Mouse (Mus musculus) hindbrain, embryonic 16.5 days (tissue): ENCODE measurements at regions not wholly inside any gene's neighbourhood (a gene's known extent, or its start where the extent isn't known, plus 50 kb on each side); places are given as distances from the start of the nearest gene placed in this dataset.
A peak's percentile ranks its signal among the peaks of the same experiment; 100 is the strongest.

Experiments used
- ATAC-seq: fragments of 200-750 bp; cut with Nextera tagmentation; 2 replicates; pipeline ENCODE4 v1.8.0; 2017; ENCODE audit warnings: moderate TSS enrichment, moderate library complexity
- H3K27ac ChIP-seq: fragments of 300-500 bp; sonication (generic); 2 replicates; pipeline ENCODE4 v1.5.1; 2014; ENCODE audit warnings: low read depth, mild to moderate bottlenecking, control low read depth, low read length, moderate library complexity
- H3K27me3 ChIP-seq: fragments of 300-500 bp; sonication (generic); replicated peaks from 2 replicates; pipeline ENCODE4 v1.6.1; 2014; ENCODE audit warnings: low read length; ENCODE audit not compliant: control insufficient read depth, insufficient read depth
- H3K36me3 ChIP-seq: fragments of 300-500 bp; sonication (generic); 2 replicates; pipeline ENCODE4 v1.6.1; 2014; ENCODE audit warnings: mild to moderate bottlenecking, low read length, moderate library complexity, mixed read lengths; ENCODE audit not compliant: control insufficient read depth, insufficient read depth
- H3K4me1 ChIP-seq: fragments of 300-500 bp; sonication (generic); 2 replicates; pipeline ENCODE4 v1.6.1; 2014; ENCODE audit warnings: low read depth, low read length; ENCODE audit not compliant: control insufficient read depth, insufficient read depth
- H3K4me2 ChIP-seq: fragments of 300-500 bp; sonication (generic); 2 replicates; pipeline ENCODE4 v1.6.1; 2014; ENCODE audit warnings: mild to moderate bottlenecking, low read length, control low read depth, moderate library complexity
- H3K4me3 ChIP-seq: fragments of 300-500 bp; sonication (generic); 2 replicates; pipeline ENCODE4 v1.5.1; 2014; ENCODE audit warnings: mild to moderate bottlenecking, low read length, control low read depth, moderate library complexity
- H3K9ac ChIP-seq: fragments of 300-500 bp; sonication (generic); 2 replicates; pipeline ENCODE4 v1.6.1; 2014; ENCODE audit warnings: low read depth, mild to moderate bottlenecking, control low read depth, low read length, moderate library complexity
- H3K9me3 ChIP-seq: fragments of 300-500 bp; sonication (generic); 2 replicates; pipeline ENCODE4 v1.6.1; 2014; ENCODE audit warnings: mild to moderate bottlenecking, low read length, moderate library complexity; ENCODE audit not compliant: control insufficient read depth
- WGBS: fragments of 180-500 bp; shearing (Covaris S2); extraction: QIAGEN DNeasy Blood & Tissue Kit; methylation state at CpG from one replicate; pipeline ENCODE4 v1.1.7; 2014; 5-methylcytosine and 5-hydroxymethylcytosine counted together

DNA sequence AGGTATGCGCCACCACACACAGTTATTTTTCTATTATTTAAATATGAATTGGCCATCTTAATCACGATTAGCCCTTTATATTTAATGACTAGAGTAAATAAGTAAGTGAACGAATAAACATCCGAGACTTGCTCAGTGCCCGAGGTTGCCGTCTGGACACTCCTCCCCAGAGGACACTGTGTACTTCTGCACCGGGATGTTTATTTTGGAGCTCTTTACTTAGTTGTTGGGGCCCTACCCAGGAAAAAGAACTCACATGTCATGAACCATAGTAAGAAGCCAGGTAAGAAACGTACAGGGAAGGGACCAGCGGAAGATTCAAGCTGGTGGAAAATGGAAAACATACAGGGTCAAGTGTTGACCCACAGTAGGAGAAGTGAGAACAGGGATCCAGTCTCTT is 89.0 kb downstream of the Akr1d1 start:
- Histone ChIP-seq H3K27me3 (no peaks in the 10 kb centered on the region), H3K4me2 (no peak overlapping the region), H3K9ac (no peak overlapping the region), H3K36me3 (no peaks in the 10 kb centered on the region), H3K9me3 (no peaks in the 10 kb centered on the region), H3K27ac (no peak overlapping the region), H3K4me3 (no peak overlapping the region), H3K4me1 (no peaks in the 10 kb centered on the region)
- WGBS, result 90% methylated on average over 9 of the region's 9 CpGs
- ATAC-seq, result no peak

DNA sequence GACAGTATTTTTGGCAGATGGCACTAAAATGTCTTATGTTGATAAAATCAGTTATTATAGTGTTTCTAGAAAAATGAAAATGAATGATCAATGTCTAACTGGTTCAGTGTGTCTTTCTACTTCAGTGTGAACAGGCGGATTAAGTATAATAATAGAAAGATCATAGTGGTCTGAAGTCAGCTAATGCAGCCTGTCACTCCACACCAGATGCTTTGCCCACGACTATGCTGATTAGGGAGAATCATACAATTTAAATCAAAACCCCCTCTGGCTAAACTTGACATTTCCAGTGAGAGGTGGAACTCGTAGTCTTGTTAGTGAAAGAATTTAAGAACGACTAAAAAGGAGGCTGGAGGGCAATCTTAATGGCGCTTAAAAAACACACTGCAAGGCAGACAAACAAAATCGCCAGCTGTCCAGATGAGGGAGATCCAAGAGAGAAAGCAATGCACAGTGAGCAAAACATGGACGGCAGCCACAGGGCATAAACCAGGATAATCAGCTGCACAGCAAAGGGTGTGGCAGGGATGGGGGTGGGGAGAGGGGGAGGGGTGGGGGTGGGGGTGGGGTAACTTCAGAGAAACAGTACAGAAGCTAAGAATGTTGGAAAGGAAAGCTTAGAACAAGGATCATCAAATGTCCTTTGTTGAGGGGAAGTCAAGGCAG is 91.5 kb downstream of the Akr1d1 start:
- H3K4me2 ChIP-seq, result no peak overlapping the region
- ATAC-seq, result no peak
- no peaks in the 10 kb centered on the region for H3K4me1 ChIP-seq
- H3K27ac ChIP-seq, result no peak overlapping the region
- no peak overlapping the region for H3K4me3 ChIP-seq
- no peaks in the 10 kb centered on the region for H3K9me3 ChIP-seq
- no peak overlapping the region for H3K9ac ChIP-seq
- no peaks in the 10 kb centered on the region for H3K27me3 ChIP-seq
- 41% methylated on average over 7 of the region's 7 CpGs for WGBS
- H3K36me3 ChIP-seq, result no peaks in the 10 kb centered on the region

- Histone ChIP-seq H3K4me3 (no peak overlapping the region), H3K36me3 (no peaks in the 10 kb centered on the region), H3K27me3 (no peaks in the 10 kb centered on the region), H3K27ac (no peak overlapping the region), H3K9ac (no peak overlapping the region), H3K9me3 (no peaks in the 10 kb centered on the region), H3K4me1 (no peaks in the 10 kb centered on the region), H3K4me2 (no peak overlapping the region)
- WGBS, result 93% methylated on average over 2 of the region's 2 CpGs
- no peak for ATAC-seq
Observed at GRCm38 (mm10) chr6:37622273-37622672, 92.3 kb downstream of the Akr1d1 start.

GRCm38 (mm10) chr6:37627206-37627605 is 97.2 kb downstream of the Akr1d1 start:
- ATAC-seq, result no peak
- Histone ChIP-seq H3K4me2 (no peak overlapping the region), H3K27ac (no peak overlapping the region), H3K36me3 (no peaks in the 10 kb centered on the region), H3K27me3 (no peaks in the 10 kb centered on the region), H3K9ac (no peak overlapping the region), H3K4me1 (no peaks in the 10 kb centered on the region), H3K9me3 (no peaks in the 10 kb centered on the region), H3K4me3 (no peak overlapping the region)
- WGBS, result 87% methylated on average over 5 of the region's 5 CpGs

DNA sequence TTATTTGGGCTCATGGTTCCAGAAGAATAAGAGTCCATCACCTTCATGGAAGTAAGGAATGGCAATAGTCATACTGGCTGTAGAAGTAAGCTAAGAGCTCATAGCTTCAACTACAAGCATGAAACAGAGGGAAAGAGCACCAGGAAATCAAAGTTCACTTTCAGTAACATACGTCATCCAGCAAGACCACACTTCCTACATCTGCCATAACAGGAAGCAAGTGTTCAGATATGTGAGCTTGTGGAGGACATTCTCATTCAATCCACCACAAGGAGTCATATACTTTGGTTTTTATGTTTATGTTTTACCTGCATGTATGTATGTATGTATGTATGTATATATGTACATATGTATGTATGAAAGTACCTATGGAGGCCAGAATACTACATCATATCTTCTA is 104.0 kb downstream of the Akr1d1 start:
- no peaks in the 10 kb centered on the region for H3K27me3 ChIP-seq
- H3K27ac ChIP-seq, result no peak overlapping the region
- WGBS, result 89% methylated on average over 1 of the region's 1 CpGs
- no peak overlapping the region for H3K4me2 ChIP-seq
- H3K36me3 ChIP-seq, result no peaks in the 10 kb centered on the region
- no peak overlapping the region for H3K4me3 ChIP-seq
- no peak for ATAC-seq
- H3K4me1 ChIP-seq, result no peaks in the 10 kb centered on the region
- no peak overlapping the region for H3K9ac ChIP-seq
- H3K9me3 ChIP-seq, result no peaks in the 10 kb centered on the region

DNA sequence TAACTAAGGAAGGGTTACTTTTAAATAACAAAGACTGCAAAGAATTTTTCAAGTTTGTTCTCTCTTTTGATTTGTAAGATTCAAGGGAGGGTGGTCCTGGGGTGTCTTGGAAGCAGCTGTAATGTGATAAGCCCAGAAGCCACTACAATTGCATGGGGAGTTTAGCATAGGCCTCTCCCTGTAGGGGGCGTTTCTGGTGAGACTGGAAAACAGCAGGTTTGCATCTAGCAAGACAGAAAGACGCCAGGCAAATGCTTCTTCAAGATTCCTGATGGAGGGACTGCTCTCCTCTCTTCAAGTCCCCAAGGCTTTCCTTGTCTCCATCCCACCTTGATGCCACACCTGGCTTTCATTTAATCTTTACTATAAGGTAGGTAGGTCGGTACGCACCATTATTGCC is 112.1 kb downstream of the Akr1d1 start:
- H3K27ac ChIP-seq, result peak overlapping the region; percentile 74
- H3K4me3 ChIP-seq, result no peak overlapping the region
- H3K9ac ChIP-seq, result no peak overlapping the region
- WGBS, result 28% methylated on average over 4 of the region's 4 CpGs
- peak overlapping the region; percentile 40 for H3K4me2 ChIP-seq
- H3K27me3 ChIP-seq, result no peaks in the 10 kb centered on the region
- no peak for ATAC-seq
- peaks cover 8% of the 10 kb centered on the region for H3K4me1 ChIP-seq
- H3K9me3 ChIP-seq, result no peaks in the 10 kb centered on the region
- H3K36me3 ChIP-seq, result no peaks in the 10 kb centered on the region

DNA sequence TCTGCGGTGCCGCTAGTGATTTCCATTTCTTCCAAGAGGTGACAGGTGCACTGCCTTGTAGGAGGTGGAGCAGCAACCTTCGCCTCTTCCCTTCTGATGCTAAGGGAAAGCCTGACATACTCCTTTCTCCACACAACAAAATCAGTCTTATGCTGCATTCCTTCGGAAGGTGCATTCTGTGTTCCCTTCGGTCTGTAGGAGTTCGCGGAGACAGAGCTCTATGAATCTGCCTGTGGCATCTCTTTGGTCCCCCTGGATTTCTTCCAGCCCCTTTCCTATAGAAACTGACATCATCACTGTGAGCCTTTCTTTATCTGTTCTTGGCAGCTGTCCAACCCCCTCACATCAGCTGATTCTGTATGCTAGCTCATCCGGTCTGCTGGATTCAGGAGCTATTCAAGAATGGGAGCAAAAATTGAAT is 112.7 kb downstream of the Akr1d1 start:
- Histone ChIP-seq H3K27me3 (no peaks in the 10 kb centered on the region), H3K4me3 (peak overlapping the region; percentile 15), H3K9me3 (no peaks in the 10 kb centered on the region), H3K27ac (peak overlapping the region; percentile 74), H3K36me3 (no peaks in the 10 kb centered on the region), H3K9ac (peak overlapping the region; percentile 19), H3K4me2 (peak overlapping the region; percentile 40), H3K4me1 (peaks cover 8% of the 10 kb centered on the region)
- 8% methylated on average over 8 of the region's 8 CpGs for WGBS
- peak; percentile 85 for ATAC-seq

DNA sequence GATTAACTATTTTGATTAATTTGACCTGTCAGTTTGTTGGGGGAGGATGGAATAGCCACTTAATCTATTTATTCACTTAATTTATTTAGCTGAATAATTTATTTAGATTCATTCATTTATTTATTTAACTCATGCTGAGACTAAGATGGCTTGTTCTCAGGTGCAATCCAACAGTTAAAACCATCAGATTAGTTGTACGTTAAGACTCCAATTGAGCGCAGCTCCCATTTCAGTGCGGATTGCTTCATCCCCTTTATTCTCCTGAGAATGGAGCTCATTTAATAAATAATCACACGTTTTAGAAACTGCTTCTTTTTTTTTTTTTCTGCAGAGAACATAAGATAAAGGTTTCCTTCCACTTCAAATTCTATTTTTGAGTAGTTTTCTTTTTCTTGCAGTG is 113.2 kb downstream of the Akr1d1 start:
- Histone ChIP-seq H3K9ac (no peak overlapping the region), H3K9me3 (no peaks in the 10 kb centered on the region)
- 0 out of 2 replicates have a peak, but pooled peaks have one; percentile 18 for ATAC-seq

DNA sequence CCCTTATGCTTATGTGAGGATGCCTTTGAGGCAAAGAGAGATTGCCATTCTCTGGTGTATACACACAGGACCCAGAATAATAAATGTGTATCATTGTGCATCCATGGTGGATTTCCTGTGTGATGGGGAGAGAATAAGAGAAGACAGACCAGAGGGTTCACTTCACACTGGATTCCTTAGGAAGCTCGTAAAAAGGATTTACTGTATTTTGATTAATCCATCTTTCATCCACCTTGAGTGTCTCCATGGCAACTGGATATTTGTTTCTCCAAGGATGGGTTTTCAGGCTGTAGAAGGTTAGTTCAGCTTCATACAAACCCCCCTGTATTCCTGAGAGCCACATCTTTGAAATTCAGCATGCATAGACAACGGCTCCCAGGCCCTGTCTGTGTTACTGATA is 113.7 kb downstream of the Akr1d1 start:
- H3K9me3 ChIP-seq, result no peaks in the 10 kb centered on the region
- H3K27ac ChIP-seq, result peak overlapping the region; percentile 31
- 30% methylated on average over 2 of the region's 2 CpGs for whole genome bisulfite sequencing
- no peak overlapping the region for H3K4me2 ChIP-seq
- H3K4me3 ChIP-seq, result no peak overlapping the region
- no peak overlapping the region for H3K9ac ChIP-seq
- H3K4me1 ChIP-seq, result peaks cover 8% of the 10 kb centered on the region
- H3K27me3 ChIP-seq, result no peaks in the 10 kb centered on the region
- ATAC-seq, result peak; percentile 79
- H3K36me3 ChIP-seq, result no peaks in the 10 kb centered on the region

More for the DNA sequence above, 113.2 kb downstream of the Akr1d1 start:
- peak overlapping the region; percentile 74; the same call in 1 of the 2 replicates for H3K27ac ChIP-seq
- H3K4me2 ChIP-seq, result no peak overlapping the region
- peaks cover 8% of the 10 kb centered on the region for H3K4me1 ChIP-seq
- H3K27me3 ChIP-seq, result no peaks in the 10 kb centered on the region
- H3K36me3 ChIP-seq, result no peaks in the 10 kb centered on the region
- 17% methylated on average over 4 of the region's 4 CpGs for WGBS
- H3K4me3 ChIP-seq, result no peak overlapping the region
